Mouse (Mus musculus) adrenal gland, postnatal 4 days (tissue): Measurements from ENCODE around the gene Gm49394. TPM values are rescaled to one million over a fixed set of nuclear protein-coding genes. Genes with fewer than 3 reads are reported as not detected.
A peak's percentile ranks its signal among the peaks of the same experiment; 100 is the strongest.

Experiments used
- microRNA-seq: library from miRNA; unstranded; fragments of <30 nt; microRNA quantifications from one replicate; pipeline ENCODE4 v1.2.0, GENCODE M21; 2021
- total RNA-seq, 2 experiments: library from RNA; stranded (reverse); gene quantifications; 2 replicates each; pipeline ENCODE4 v1.2.3; 2021

Gm49394 gene
- total RNA-seq, 2 experiments from 2014 or later: 0.11 TPM; not detected in 1

Small RNA genes within 50 kb of the gene (microRNA-seq; reads per million reads assigned to microRNA genes)
- gene Mir483: 621 reads per million, percentile 69 among the genes with 10 or more reads in this experiment

Other genes with a start within 250 kb of the Gm49394 start
- gene Syt8, start 235.1 kb downstream of the Gm49394 start, total RNA-seq: not detected
- gene Tnni2, start 228.1 kb downstream of the Gm49394 start, total RNA-seq: 100 to 1,000 TPM in 1 of 2 experiments, 10 to 100 TPM in 1; 79.5 to 219 TPM
- gene Lsp1, start 209.1 kb downstream of the Gm49394 start, total RNA-seq: 10 to 100 TPM; 25.1 to 43.0 TPM
- 100 to 1,000 TPM; 118 to 299 TPM for gene Tnnt3, start 171.1 kb downstream of the Gm49394 start, total RNA-seq
- gene Mrpl23, start 137.3 kb downstream of the Gm49394 start, total RNA-seq: 1 to 10 TPM; 8.2 to 9.5 TPM
- gene Igf2, start 3.1 kb downstream of the Gm49394 start, total RNA-seq: 1,000 to 10,000 TPM in 1 of 2 experiments, 100 to 1,000 TPM in 1; 616 to 1,339 TPM
- 1,000 to 10,000 TPM in 1 of 2 experiments, under 1 TPM in 1; 0.79 to 1,084 TPM for gene Ins2, start 73.4 kb upstream of the Gm49394 start, total RNA-seq